Mouse (Mus musculus) lung, adult 2 months (tissue): ENCODE data around the gene Lrmda. TPM values are rescaled to one million over a fixed set of nuclear protein-coding genes. Genes with fewer than 3 reads are reported as not detected.

Experiments
- DNase-seq: peaks from one replicate; pipeline ENCODE4 v3.0.0; 2022
- H3K4me1 ChIP-seq: fragments of 200-500 bp; 2 replicates; pipeline ENCODE4 v1.6.1; 2011; ENCODE audit warnings: low read length; ENCODE audit not compliant: control insufficient read depth, insufficient read depth
- H3K4me3 ChIP-seq: fragments of 200-500 bp; replicated peaks from 2 replicates; pipeline ENCODE3; 2011; ENCODE audit warnings: low read depth, mild to moderate bottlenecking, control low read depth, low read length; ENCODE audit errors: extremely low read depth
- CTCF ChIP-seq: fragments of 200-500 bp; IDR thresholded peaks from 2 replicates; pipeline ENCODE4 v1.5.1; 2011; ENCODE audit warnings: mild to moderate bottlenecking, low read length, control low read depth; ENCODE audit not compliant: insufficient read depth
- POLR2A ChIP-seq: fragments of 200-500 bp; IDR thresholded peaks from 2 replicates; pipeline ENCODE4 v1.6.1; 2011; ENCODE audit warnings: low read depth, mild to moderate bottlenecking, control low read depth, low read length, borderline replicate concordance; ENCODE audit errors: extremely low read depth
- WGBS: fragments of 180-500 bp; shearing (Covaris S2); methylation state at CpG from one replicate; pipeline ENCODE4 v1.1.7; 2018; 5-methylcytosine and 5-hydroxymethylcytosine counted together
- polyA plus RNA-seq: library from polyadenylated mRNA; depleted of rRNA; stranded (reverse); fragments of >200 nt; gene quantifications from 2 replicates; pipeline ENCODE4 v1.2.3, GENCODE M21; 2012

Lrmda gene
- polyA plus RNA-seq, 1 experiment, result 1.8 TPM

DNA sequence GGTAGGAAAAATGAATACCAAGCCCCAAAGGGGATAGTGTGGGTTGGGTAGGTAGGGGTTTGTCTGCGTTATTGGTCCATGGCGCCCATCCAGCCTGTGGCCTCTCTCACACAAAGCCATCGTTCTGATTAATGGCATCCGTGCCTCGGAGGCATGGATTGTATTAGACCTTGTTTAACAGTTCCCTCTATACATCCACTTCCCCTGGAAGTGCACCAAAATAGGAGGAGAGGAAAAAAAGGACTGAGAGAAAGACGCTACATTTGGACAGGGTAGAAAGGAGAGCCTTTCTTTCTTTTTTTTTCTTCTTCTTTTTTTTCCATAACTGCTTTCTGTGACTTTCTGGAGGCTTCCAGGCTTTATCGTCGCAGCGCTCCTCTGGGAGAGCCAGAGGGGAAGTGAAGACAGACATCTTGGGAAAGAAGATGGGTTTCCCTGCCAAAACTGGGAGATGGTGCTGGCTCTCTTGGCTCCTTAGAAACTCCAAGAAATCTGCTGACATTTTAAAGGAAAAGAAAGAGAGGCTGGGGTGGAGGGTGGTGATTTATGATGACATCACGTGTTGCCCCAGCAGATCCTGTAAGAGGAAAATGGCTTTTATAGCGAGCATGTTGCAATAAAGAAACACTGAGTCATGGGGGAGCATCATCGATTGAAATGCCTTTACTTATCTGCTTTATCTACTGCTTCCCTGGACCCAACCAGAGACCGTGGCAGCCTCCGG, 32.6 kb downstream of the Lrmda start:
- whole genome bisulfite sequencing, result 51% methylated on average over 14 of the region's 14 CpGs
- no peak for TF ChIP-seq POLR2A
- no peak for TF ChIP-seq CTCF
- peaks cover 2% of the 10 kb centered on the region; the same call in 1 of the 2 replicates for H3K4me1 ChIP-seq
- DNase-seq, result no peak
- H3K4me3 ChIP-seq, result no peak overlapping the region

DNA sequence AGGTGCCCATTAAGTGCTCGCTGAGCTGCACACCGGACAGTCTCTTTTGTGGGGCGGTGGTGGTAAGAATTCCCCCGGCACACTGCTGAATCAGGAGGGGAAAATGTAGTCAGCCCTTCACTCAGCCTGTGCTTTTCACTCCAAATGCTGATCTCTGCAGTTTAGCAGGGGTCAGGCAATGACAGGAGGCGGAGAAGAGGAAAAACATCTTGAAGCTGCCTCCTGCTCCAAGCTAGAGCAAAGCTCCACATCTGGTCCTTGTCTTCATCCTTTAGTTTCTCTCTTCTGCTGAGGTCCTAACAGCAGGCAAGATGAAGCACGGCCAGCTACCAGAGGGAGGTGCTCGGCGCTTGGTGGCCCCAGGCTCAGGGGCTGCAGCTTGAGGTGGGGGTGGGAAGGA, 36.1 kb downstream of the Lrmda start:
- no peak overlapping the region for H3K4me3 ChIP-seq
- H3K4me1 ChIP-seq, result peaks cover 5% of the 10 kb centered on the region
- 70% methylated on average over 8 of the region's 8 CpGs for WGBS
- DNase-seq, result no peak
- TF ChIP-seq POLR2A (no peak), CTCF (no peak)

DNA sequence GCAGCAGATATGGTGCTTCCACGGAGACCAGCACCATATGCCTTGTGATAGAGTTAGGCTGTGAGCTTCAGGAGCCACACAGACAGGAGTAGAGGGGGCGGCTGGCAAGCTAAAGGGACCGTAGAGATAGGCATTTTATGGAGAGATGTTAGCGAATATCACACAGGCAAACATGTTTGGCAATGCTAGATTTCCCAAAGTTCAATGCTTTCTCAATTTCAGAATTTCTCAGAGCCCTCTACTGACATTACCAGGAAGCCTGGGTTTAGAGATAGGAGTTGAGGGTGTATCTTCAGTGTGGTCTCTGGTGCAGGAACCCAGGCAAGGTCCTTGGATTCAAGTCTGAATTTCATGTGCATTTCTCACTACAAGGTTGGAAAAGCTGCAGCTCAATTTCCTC, 36.7 kb downstream of the Lrmda start:
- no peak for TF ChIP-seq POLR2A
- no peak for TF ChIP-seq CTCF
- H3K4me1 ChIP-seq, result peaks cover 5% of the 10 kb centered on the region
- WGBS, result 88% methylated on average over 4 of the region's 4 CpGs
- DNase-seq, result no peak
- H3K4me3 ChIP-seq, result no peak overlapping the region

GRCm38 (mm10) chr14:22058729-22059128, 39.2 kb downstream of the Lrmda start:
- DNase-seq, result no peak
- 33% methylated on average over 1 of the region's 1 CpGs for WGBS
- no peak for TF ChIP-seq CTCF
- no peak for TF ChIP-seq POLR2A
- Histone ChIP-seq H3K4me1 (peaks cover 3% of the 10 kb centered on the region), H3K4me3 (no peak overlapping the region)

DNA sequence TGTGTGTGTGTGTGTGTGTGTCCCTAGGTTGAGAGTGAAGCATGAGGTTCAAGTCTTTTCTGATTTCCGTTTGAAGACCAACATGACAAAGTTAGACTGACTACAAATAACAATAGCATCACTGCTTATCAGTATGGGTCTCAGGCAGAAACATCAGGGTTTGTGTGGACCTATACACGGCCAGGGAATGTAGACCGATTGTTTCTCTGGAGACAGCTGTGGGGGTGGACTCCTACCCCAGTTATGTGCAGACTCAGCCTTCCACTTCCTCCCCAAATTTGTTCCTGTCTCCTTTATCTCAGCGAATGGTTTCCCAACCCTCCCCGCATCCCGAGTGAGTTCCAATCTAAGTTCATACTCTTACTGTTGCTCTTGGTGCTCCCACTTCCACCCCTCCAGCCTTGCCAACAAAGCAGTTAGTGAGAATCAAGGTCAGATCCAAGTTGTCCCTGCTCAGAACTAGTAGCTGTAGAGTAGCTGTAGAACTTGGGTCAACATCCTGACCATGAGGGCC, 39.9 kb downstream of the Lrmda start:
- 49% methylated on average over 6 of the region's 6 CpGs for WGBS
- Histone ChIP-seq H3K4me1 (peaks cover 3% of the 10 kb centered on the region), H3K4me3 (no peak overlapping the region)
- no peak for TF ChIP-seq CTCF
- no peak for TF ChIP-seq POLR2A
- no peak for DNase-seq

- WGBS, result 91% methylated on average over 7 of the region's 7 CpGs
- Histone ChIP-seq H3K4me1 (peaks cover 3% of the 10 kb centered on the region), H3K4me3 (no peak overlapping the region)
- DNase-seq, result no peak
- TF ChIP-seq POLR2A (no peak), CTCF (no peak)
Measured at GRCm38 (mm10) chr14:22060787-22061186, 41.3 kb downstream of the Lrmda start.

- no peak for DNase-seq
- 89% methylated on average over 9 of the region's 9 CpGs for WGBS
- no peak overlapping the region for H3K4me3 ChIP-seq
- TF ChIP-seq POLR2A (no peak), CTCF (no peak)
- H3K4me1 ChIP-seq, result peaks cover 3% of the 10 kb centered on the region
Measured at GRCm38 (mm10) chr14:22062117-22062855, 42.8 kb downstream of the Lrmda start.

DNA sequence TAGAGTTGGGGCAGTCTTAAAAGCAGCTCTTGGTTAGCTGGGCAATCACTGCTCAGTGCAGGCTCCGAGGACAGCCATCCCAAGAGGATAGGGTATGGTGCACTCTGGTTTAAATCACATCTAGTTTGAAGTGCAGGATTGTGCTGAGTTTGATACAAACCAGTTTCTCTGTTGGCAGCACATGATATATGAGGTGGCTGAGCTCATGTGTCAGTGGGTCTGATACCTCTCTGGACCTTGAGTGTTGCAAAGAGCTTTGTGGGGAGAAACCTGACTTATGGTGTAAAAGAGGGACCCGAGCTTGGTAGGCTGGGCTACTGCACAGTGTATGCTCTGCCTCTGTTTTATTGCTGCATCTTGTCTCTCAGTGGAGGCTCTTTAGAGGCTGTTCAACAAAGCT, 49.7 kb downstream of the Lrmda start:
- WGBS, result 78% methylated on average over 2 of the region's 2 CpGs
- TF ChIP-seq CTCF, result no peak
- TF ChIP-seq POLR2A, result no peak
- H3K4me3 ChIP-seq, result no peak overlapping the region
- DNase-seq, result no peak
- no peaks in the 10 kb centered on the region for H3K4me1 ChIP-seq

GRCm38 (mm10) chr14:22073385-22073784, 53.9 kb downstream of the Lrmda start:
- H3K4me3 ChIP-seq, result no peak overlapping the region
- no peaks in the 10 kb centered on the region for H3K4me1 ChIP-seq
- no peak for DNase-seq
- TF ChIP-seq CTCF (no peak), POLR2A (no peak)
- WGBS, result 89% methylated on average over 5 of the region's 5 CpGs
